Mouse (Mus musculus) kidney, postnatal 4 days (tissue): ENCODE measurements at regions not wholly inside any gene's neighbourhood (a gene's known extent, or its start where the extent isn't known, plus 50 kb on each side); places are given as distances from the start of the nearest gene placed in this dataset.

Experiments
- DNase-seq, 2 experiments: peaks; one replicate each; pipeline ENCODE4 v3.0.0; 2021; ENCODE audit warnings: mixed read lengths in 2 of 2

- DNase-seq, result no peak
These were observed 136.4 kb downstream of the Ddx11 start for GRCm38 (mm10) chr17:66259697-66260096.

DNA sequence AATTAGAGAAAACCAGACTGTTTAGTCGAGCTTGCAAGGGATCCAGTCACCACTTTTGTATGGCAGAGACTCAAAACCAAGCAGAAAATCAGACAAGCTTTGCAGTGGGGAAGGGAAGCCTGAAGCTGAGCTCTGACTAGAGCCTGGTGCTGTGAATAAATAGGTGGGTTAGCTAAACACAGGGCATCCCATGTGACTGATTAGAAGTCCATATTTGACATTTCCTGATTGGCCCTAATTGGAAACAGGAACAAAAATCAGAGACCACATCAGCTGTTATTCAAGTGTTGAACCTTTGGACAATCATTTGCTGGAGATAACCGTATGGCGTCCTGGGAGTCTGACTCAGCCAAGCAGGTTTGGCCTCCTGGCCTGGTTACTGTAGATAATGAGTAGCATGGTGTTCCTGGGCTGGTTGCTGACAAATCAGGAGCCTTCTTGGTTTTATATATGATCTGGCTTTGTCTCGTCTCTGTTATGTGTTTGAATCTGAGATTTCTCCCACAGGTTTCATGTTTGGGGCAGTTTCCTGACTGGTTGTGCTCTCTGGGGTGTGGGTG is 139.4 kb downstream of the Ddx11 start:
- no peak for DNase-seq

DNA sequence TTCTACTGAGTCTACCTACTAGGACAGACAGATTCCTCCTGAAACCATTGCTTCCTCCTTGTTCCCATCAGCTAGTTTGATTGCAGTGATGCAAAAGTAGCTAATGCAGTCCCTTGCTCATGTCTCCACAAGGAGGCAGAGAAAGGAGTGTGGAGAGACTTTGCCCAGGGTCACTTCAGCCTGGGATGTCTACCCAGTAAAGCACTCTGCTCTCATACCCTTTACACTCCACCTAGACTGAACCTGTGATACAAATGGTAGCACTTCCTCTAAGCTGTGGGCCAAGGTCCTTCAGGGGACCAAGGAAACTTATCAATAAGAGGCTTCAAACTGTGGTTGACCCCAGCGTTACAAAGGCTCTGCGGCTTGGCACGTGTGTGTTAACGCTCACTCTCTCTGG is 140.1 kb downstream of the Ddx11 start:
- DNase-seq, result no peak

DNA sequence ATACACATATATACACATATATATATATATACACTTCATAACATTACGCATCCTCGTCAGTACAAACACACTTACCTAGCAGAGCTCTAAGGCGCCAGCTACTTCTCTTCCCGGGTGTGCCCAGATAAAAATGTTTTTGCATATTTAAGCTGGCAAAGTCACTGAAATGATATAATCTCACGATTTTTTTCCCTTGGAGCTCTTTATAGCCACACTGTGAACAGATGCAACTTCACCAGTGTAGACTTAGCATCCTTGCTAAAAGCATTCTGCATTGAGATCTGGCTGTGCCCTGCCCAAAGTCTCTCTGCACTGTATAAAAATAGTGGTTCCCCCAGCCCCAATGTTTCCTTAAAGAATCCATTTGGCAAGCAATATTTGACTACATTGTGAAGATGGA is 143.5 kb downstream of the Ddx11 start:
- no peak for DNase-seq

DNA sequence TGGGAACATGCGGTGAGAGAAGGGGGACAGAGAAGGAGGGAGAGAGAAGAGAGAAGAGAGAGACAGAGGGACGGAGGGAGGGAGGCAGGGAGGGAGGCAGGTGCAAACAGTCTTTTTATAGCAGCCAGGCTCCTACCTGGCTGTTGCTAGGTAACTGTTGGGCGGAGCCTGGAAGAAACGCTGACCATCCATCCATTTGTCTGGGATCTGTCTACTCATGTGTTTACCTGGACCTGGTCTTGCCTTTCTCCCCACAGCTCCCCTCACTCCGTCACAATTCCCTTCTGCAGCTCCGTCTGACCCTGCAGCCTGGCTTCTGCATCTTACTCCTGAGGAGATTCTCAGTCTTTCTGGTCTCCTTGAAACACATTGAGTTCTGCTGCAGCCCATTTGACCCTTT is 144.5 kb downstream of the Ddx11 start:
- no peak for DNase-seq

DNA sequence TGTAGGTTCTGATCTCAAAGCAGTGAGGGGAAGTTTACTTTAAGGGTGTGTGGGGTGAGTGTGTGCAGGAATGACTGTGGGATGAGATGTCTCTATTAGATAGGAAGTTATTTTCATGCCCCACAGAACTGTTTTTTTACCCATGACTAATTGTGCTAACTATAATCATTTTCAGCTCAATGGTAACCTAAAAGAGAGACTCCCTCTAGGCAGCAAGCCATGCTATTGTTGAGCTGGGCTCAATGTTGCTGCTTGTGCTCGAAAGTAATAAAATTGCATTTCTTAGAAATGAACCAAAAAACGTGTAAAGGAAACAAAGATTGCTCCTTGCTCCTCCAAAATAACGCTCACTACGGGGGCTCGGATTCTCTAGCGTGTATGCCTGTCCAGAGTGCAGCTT is 146.2 kb downstream of the Ddx11 start:
- DNase-seq, result no peak

DNA sequence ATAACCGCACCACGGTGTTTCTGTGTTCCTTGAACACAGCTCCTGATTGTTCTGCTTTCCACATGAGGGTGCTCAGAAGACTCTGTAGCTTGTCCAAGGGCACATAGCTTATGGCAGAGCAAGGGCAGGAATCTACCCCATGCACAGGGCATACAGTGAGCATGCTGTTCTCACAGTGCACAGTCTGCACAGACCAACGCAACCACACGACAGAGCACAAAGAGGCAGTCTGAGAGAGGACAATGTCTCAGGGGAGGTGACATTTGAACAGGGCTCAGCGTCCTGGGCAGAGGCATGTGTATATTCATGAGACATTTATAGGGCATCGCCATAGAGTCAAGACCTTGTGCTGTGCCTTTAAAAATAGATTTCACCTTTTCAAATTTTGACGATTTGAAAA is 148.6 kb downstream of the Ddx11 start:
- DNase-seq, result no peak

DNA sequence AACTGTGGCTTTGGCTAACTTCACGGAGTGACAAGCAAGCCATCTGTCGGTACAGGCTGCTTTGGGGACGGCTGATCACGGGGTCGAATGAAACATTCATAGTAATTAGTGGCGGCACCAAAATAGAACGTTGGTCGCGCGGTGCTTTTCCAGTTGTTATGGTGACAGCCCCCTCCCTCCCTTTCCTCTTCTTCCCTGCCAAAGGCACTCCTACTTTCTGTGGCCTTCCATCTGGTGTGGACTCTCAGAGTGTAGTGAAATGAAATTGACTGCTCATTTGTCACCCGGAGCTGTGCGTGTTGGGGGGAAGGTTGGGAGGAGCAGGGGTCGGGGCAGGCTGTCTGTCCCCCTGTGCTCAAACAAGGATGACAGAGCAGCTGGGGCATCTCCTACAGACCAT is 153.5 kb downstream of the Ddx11 start:
- peak; percentile 60 to 62 for DNase-seq

GRCm38 (mm10) chr17:66278037-66278436 is 154.7 kb downstream of the Ddx11 start:
- DNase-seq, result no peak

GRCm38 (mm10) chr17:66285295-66285694 is 162.0 kb downstream of the Ddx11 start:
- no peak for DNase-seq
